Mouse (Mus musculus) intestine, embryonic 14.5 days (tissue): ENCODE results near the gene Ptov1. TPM values are rescaled to one million over a fixed set of nuclear protein-coding genes. Genes with fewer than 3 reads are reported as not detected.

Experiments used
- ATAC-seq: fragments of 200-750 bp; cut with Nextera tagmentation; replicated peaks from 2 replicates; pipeline ENCODE4 v1.8.0; 2017; ENCODE audit warnings: low read depth, moderate number of reproducible peaks, moderate TSS enrichment, moderate library complexity; ENCODE audit not compliant: low FRiP score, low TSS enrichment
- DNase-seq: peaks from one replicate; pipeline ENCODE4 v3.0.0-alpha.2; 2018; ENCODE audit warnings: low spot score
- H3K27ac ChIP-seq: fragments of 300-500 bp; sonication (generic); 2 replicates; pipeline ENCODE4 v1.5.1; 2014; ENCODE audit warnings: low read depth, mild to moderate bottlenecking, control low read depth
- H3K27me3 ChIP-seq: fragments of 300-500 bp; sonication (generic); replicated peaks from 2 replicates; pipeline ENCODE4 v1.6.1; 2014; ENCODE audit warnings: low read length, control low read depth; ENCODE audit not compliant: control insufficient read depth, insufficient read depth
- H3K36me3 ChIP-seq: fragments of 300-500 bp; sonication (generic); 2 replicates; pipeline ENCODE4 v1.6.1; 2014; ENCODE audit warnings: low read length, control low read depth; ENCODE audit not compliant: control insufficient read depth, insufficient read depth
- H3K4me1 ChIP-seq: fragments of 300-500 bp; sonication (generic); replicated peaks from 2 replicates; pipeline ENCODE4 v1.6.1; 2014; ENCODE audit warnings: low read length, control low read depth, mixed read lengths; ENCODE audit not compliant: control insufficient read depth, insufficient read depth
- H3K4me2 ChIP-seq: fragments of 300-500 bp; sonication (generic); 2 replicates; pipeline ENCODE4 v1.6.1; 2014; ENCODE audit warnings: low read length
- H3K4me3 ChIP-seq: fragments of 300-500 bp; sonication (generic); 2 replicates; pipeline ENCODE4 v1.5.1; 2014; ENCODE audit warnings: low read depth, low read length, control low read depth, mixed read lengths
- H3K9ac ChIP-seq: fragments of 300-500 bp; sonication (generic); 2 replicates; pipeline ENCODE4 v1.6.1; 2014; ENCODE audit warnings: mild to moderate bottlenecking, low read length
- H3K9me3 ChIP-seq: fragments of 300-500 bp; sonication (generic); 2 replicates; pipeline ENCODE4 v1.6.1; 2016; ENCODE audit warnings: low read length, control low read depth; ENCODE audit not compliant: control insufficient read depth
- WGBS: fragments of 180-500 bp; shearing (Covaris S2); extraction: QIAGEN DNeasy Blood & Tissue Kit; methylation state at CpG from one replicate; pipeline ENCODE4 v1.1.7; 2014; 5-methylcytosine and 5-hydroxymethylcytosine counted together
- polyA plus RNA-seq: library from polyadenylated mRNA; unstranded; fragments of >200 nt; fragmentation: Nextera tagmentation; extraction: Ambion mirVana; gene quantifications from 2 replicates; pipeline ENCODE4 v1.2.1, GENCODE M21; 2014

Ptov1 gene
- polyA plus RNA-seq, 1 experiment from 2014 or later = 338 TPM

GRCm38 (mm10) chr7:44893197-44893596 lies 23.6 kb upstream of the Ptov1 start:
- Histone ChIP-seq H3K36me3 (peaks cover 18% of the 10 kb centered on the region), H3K9me3 (no peaks in the 10 kb centered on the region), H3K4me1 (peaks cover 29% of the 10 kb centered on the region), H3K9ac (peak overlapping the region; percentile 37; the same call in 1 of the 2 replicates), H3K27me3 (no peaks in the 10 kb centered on the region), H3K27ac (peak overlapping the region; percentile 99), H3K4me3 (peak overlapping the region; percentile 91), H3K4me2 (peak overlapping the region; percentile 90)
- no peak for ATAC-seq
- WGBS = 24% methylated on average over 8 of the region's 8 CpGs
- no peak for DNase-seq

DNA sequence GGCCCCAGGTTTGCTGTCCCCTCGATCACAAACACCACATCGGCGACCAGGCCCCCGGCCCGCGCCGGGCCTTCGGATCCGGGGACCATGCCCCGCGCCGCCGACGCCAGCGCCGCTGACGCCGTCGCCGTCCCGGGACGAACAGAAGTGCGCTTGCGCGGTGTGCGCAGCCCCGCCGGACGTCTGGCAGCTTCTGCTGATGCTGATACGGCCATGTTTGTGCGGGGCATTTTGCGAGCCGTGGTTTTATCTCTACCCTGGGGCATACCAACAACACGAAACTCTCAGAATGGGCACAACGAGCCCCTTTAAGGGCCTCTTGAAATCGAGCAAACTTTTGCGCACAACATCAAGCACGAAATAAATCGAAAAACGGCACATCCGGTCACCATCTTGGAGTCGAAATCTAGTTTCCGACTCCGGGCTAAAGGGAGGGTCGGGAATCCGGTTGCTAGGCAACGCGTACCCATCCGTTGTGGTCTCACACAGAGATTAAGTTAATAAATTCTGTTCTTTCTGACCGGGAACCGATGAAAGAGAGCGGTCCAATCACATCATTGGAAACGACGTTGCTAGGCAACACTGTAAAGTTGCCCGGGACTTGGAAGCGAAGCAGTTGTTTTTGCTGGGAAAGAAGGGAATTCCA lies 22.8 kb upstream of the Ptov1 start, which contains the start of gene Med25:
Med25 (minus strand) TSS at position 437 of the 646 bp plus-strand sequence.
- peak; percentile 97 for DNase-seq
- WGBS = under 1% methylated on average over 56 of the region's 56 CpGs
- Histone ChIP-seq H3K4me3 (peak within 1 kb of the TSS; percentile 91), H3K9ac (peak within 1 kb of the TSS; percentile 95), H3K27me3 (no peaks in the 10 kb centered on the region), H3K27ac (peak within 1 kb of the TSS; percentile 99), H3K4me1 (peaks cover 29% of the 10 kb centered on the region), H3K9me3 (no peaks in the 10 kb centered on the region), H3K4me2 (peak within 1 kb of the TSS; percentile 90), H3K36me3 (peaks cover 20% of the 10 kb centered on the region)
- peak; percentile 75 for ATAC-seq

DNA sequence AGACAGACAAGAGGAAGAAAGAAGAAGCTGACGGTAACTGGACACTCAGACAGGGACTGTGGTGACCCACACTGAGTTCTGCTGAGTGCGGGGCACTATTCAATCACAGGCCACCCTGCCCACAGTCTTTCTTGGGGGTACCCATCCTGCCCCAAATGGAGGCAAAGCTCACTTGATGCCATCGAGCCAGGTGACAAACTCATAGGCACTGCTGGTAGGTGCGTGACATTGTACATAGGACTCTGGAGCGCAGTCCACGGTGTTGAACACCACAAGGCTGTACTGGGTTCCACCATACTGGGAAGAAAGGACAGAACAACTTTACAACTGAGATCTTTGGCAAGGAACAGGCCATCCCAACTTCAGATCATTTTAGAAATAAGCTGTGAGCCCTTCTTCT lies 22.0 kb upstream of the Ptov1 start:
- Histone ChIP-seq H3K4me3 (peak overlapping the region; percentile 91), H3K4me2 (peak overlapping the region; percentile 90), H3K9ac (peak overlapping the region; percentile 95), H3K36me3 (peaks cover 28% of the 10 kb centered on the region), H3K27ac (peak overlapping the region; percentile 99), H3K27me3 (no peaks in the 10 kb centered on the region), H3K9me3 (no peaks in the 10 kb centered on the region), H3K4me1 (peaks cover 23% of the 10 kb centered on the region)
- WGBS = 18% methylated on average over 6 of the region's 6 CpGs
- DNase-seq (no peak), ATAC-seq (no peak)

DNA sequence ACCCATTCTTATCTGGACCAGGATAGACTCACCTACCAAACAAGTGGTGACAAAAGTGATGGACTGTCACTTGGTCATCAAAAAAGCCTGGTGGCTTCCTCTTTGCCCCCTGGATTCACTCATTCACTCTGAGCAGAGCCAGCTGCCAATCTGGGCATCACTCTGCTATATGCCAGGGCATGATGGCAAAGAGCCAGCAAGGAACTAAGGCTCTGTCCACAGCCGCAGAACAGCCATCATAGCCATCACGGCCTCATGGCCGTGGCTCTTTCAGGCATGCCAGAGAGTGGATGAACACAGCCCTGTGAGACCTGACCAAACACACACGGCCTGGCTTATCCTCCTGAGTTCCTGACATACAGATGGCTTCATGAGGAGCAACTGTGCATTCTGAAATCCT lies 21.1 kb upstream of the Ptov1 start:
- H3K36me3 ChIP-seq = peaks cover 37% of the 10 kb centered on the region
- peaks cover 21% of the 10 kb centered on the region for H3K4me1 ChIP-seq
- H3K27me3 ChIP-seq = no peaks in the 10 kb centered on the region
- no peaks in the 10 kb centered on the region for H3K9me3 ChIP-seq
- 91% methylated on average over 4 of the region's 4 CpGs for WGBS
- H3K4me2 ChIP-seq = peak overlapping the region; percentile 12; the same call in 1 of the 2 replicates
- DNase-seq = no peak
- no peak overlapping the region for H3K9ac ChIP-seq
- no peak for ATAC-seq
- no peak overlapping the region for H3K4me3 ChIP-seq
- no peak overlapping the region for H3K27ac ChIP-seq

GRCm38 (mm10) chr7:44890180-44890579 lies 20.6 kb upstream of the Ptov1 start:
- H3K4me2 ChIP-seq = no peak overlapping the region
- no peak overlapping the region for H3K4me3 ChIP-seq
- H3K27me3 ChIP-seq = no peaks in the 10 kb centered on the region
- ATAC-seq = no peak
- WGBS = 85% methylated on average over 6 of the region's 7 CpGs
- H3K4me1 ChIP-seq = peaks cover 19% of the 10 kb centered on the region
- DNase-seq = no peak
- H3K9me3 ChIP-seq = no peaks in the 10 kb centered on the region
- H3K27ac ChIP-seq = no peak overlapping the region
- H3K9ac ChIP-seq = no peak overlapping the region
- peaks cover 40% of the 10 kb centered on the region for H3K36me3 ChIP-seq

DNA sequence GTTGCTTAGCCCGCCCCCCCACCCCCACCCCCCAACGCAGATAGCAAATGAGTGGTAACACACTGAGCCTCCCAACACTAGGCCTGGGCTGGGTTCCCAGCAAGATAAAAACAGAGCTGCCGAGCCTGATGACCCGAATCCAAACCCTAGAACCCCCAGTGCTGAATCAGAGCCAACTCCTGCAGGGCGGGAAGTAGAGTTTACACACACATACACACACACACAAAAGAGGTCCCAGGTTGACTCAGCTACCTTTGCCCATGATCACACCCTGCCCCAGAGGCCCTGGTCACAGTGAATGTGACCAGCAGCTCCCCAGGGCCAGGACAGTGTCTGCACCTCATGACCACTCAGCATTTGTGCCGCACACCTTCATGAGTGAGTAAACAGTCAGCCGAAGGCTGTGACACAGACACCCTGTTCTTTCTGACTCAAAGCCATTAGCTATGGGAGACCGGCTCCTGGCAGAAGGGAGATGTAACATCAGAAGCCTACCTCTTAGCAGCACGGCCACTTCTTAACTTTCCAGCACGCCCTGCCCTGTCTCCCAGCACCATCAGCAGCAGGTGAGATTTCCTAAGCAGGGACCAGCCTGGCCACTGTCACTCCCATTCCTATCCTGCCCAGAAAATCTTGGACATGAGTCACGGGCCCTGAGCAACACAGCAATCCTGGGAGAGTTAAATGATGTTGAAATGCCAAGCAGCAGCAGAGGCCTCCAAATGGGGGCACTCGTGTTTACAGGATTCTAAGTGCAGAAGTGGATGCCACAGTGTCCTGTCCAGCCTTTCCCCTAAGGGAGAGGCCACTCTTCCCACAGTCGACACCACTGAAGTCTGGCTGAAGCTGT lies 18.9 kb upstream of the Ptov1 start:
- Histone ChIP-seq H3K9ac (no peak overlapping the region), H3K4me1 (peaks cover 14% of the 10 kb centered on the region)

GRCm38 (mm10) chr7:44886964-44887363 lies 17.4 kb upstream of the Ptov1 start:
- Histone ChIP-seq H3K27me3 (no peaks in the 10 kb centered on the region), H3K4me1 (peaks cover 9% of the 10 kb centered on the region), H3K4me2 (no peak overlapping the region), H3K9me3 (no peaks in the 10 kb centered on the region), H3K4me3 (no peak overlapping the region), H3K36me3 (peaks cover 69% of the 10 kb centered on the region), H3K9ac (no peak overlapping the region), H3K27ac (no peak overlapping the region)
- 90% methylated on average over 7 of the region's 7 CpGs for WGBS
- DNase-seq = no peak
- no peak for ATAC-seq

More for the DNA sequence above, 18.9 kb upstream of the Ptov1 start:
- H3K27ac ChIP-seq = no peak overlapping the region
- H3K9me3 ChIP-seq = no peaks in the 10 kb centered on the region
- H3K36me3 ChIP-seq = peaks cover 54% of the 10 kb centered on the region
- DNase-seq (no peak), ATAC-seq (no peak)
- no peak overlapping the region for H3K4me2 ChIP-seq
- no peak overlapping the region for H3K4me3 ChIP-seq
- WGBS = 88% methylated on average over 13 of the region's 13 CpGs
- H3K27me3 ChIP-seq = no peaks in the 10 kb centered on the region

GRCm38 (mm10) chr7:44884637-44885036 lies 15.0 kb upstream of the Ptov1 start:
- Histone ChIP-seq H3K4me3 (no peak overlapping the region), H3K9ac (no peak overlapping the region), H3K4me2 (no peak overlapping the region), H3K4me1 (no peaks in the 10 kb centered on the region), H3K27ac (no peak overlapping the region), H3K36me3 (peaks cover 86% of the 10 kb centered on the region), H3K27me3 (no peaks in the 10 kb centered on the region), H3K9me3 (no peaks in the 10 kb centered on the region)
- ATAC-seq (0 out of 2 replicates have a peak, but pooled peaks have one; percentile 5), DNase-seq (no peak)
- 98% methylated on average over 5 of the region's 5 CpGs for WGBS
